Mouse (Mus musculus) left cerebral cortex, postnatal 10 days (tissue): ENCODE results near the gene Olfr479. TPM values are rescaled to one million over a fixed set of nuclear protein-coding genes. Genes with fewer than 3 reads are reported as not detected.
"Not testable (repeated sequence)": the region's sequence is repeated elsewhere in the genome, so short reads cannot be mapped to it uniquely, and the experiment has no call there.

ENCODE experiments used
- DNase-seq, 2 experiments: peaks; one replicate each; pipeline ENCODE4 v3.0.0; 2021 to 2022; ENCODE audit warnings: low spot score in 2 of 2, mixed read lengths in 1 of 2; ENCODE audit errors: extremely low spot score in 1 of 2
- intact Hi-C: fragments of 180-260 bp; cut with DNase I; formaldehyde crosslinking; loops from one replicate; pipeline ENCODE4 v1.15.1; 2025
- total RNA-seq, 2 experiments: library from RNA; stranded (reverse); gene quantifications; 2 replicates each; pipeline ENCODE4 v1.2.3; 2021

The Olfr479 gene
- total RNA-seq = not detected

DNA sequence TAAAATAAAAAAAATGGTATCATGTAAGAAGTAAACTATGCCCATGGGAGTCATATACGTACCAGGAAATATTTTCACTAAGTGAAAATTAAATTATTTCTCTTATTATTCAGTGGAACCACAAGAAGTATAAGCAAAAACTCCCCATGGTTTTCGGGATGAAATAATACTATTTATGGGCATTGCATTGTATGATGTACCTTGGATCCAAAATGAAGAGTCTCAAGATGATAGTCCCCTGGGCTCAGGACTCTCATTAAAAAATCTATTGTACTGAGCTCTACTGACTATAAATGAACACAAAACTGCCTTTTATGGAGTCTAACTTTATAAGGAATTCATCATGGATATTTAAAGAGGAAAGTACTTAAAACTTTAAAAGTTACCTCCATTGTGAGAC is at the start of gene Olfr479:
TSS of gene Olfr479 (plus strand) at position 301 of the 400 bp plus-strand sequence.
- DNase-seq = no peak
- intact Hi-C loops = no loop called here

DNA sequence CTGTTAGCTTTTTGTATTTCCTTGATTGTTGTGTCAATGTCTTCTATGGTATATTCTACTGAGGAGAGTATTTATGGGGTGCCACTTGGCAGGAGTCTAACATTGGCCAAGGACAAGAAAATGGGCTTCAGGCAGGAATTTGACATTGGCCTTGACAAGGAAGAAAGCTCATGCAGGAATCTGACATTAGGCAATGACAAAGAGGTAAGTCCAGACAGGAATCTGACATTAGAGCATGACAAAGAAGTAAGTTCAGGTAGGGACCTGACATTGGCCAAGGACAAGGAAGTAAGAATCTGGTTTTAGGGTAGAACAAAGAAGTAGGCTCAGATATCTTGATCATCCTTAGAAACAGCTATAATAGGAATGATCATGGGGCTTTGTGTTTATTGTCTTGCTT is 36.2 kb upstream of the Olfr479 start:
- intact Hi-C loops, DNase-seq: not testable (repeated sequence)

GRCm38 (mm10) chr7:108033889-108034288 is 16.6 kb upstream of the Olfr479 start, which contains the start of gene Olfr478:
Gene Olfr478, minus strand, starts transcription at chr7:108033989.
- DNase-seq = no peak
- intact Hi-C loops = no loop called here

DNA sequence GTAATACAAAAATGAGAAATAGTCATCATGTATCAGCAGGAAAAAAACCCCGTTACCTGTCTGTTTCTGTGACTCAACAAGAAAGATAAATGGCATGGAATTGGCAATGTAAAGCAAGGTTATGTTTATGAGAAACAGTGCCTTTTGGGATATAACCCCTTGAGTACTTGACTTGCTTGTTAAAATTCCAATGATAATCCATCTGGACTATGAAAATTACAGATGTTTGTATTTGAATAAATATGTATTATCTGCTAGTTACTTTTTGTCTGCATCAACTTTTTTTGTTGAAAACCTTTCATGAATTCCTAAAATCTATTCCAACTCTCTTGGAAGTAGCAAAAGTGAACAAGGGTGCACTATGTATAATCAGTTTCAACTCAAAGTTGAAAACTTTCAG is 16.8 kb downstream of the Olfr479 start, which contains the start of gene Olfr480:
TSS of gene Olfr480 (minus strand) at position 101 of the 400 bp plus-strand sequence.
- DNase-seq = no peak
- intact Hi-C loops = no loop called here

GRCm38 (mm10) chr7:108079555-108079954 is 29.1 kb downstream of the Olfr479 start, which contains the start of gene Olfr481:
Gene Olfr481, plus strand, starts transcription at chr7:108079855.
- intact Hi-C loops = no loop called here
- DNase-seq = no peak

DNA sequence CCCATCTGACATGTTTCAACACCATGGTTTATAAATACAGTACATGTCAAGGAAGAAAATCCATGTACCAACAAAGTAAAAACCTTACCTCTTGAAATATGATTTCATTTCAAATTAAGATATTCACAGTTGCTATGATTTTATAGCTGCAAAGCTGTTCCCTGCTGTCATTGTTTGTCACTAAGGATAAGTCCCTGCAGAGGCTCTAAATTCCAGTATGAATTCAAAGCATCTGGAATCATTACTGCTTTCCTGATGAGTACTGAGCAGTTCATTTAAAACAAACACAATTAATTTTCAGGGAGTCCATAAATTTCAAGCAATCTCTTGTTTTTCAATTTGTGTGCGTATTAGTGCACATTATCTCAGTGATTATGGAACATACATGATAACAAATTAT is 47.0 kb downstream of the Olfr479 start, which contains the start of gene Olfr482:
TSS of gene Olfr482 (minus strand) at position 101 of the 400 bp plus-strand sequence.
- no peak for DNase-seq
- intact Hi-C loops = no loop called here

GRCm38 (mm10) chr7:108100549-108100948 is 50.1 kb downstream of the Olfr479 start, which contains the start of gene Olfr483:
Gene Olfr483, plus strand, starts transcription at chr7:108100849.
- DNase-seq = no peak
- intact Hi-C loops = no loop called here

Other genes with a start within 250 kb of the Olfr479 start
- gene Ovch2, start 249.5 kb upstream of the Olfr479 start, total RNA-seq = not detected
- gene Olfr467, start 238.4 kb upstream of the Olfr479 start, total RNA-seq = not detected
- not detected for gene Olfr469, start 225.2 kb upstream of the Olfr479 start, total RNA-seq
- not detected for gene Olfr470, start 203.2 kb upstream of the Olfr479 start, total RNA-seq
- gene Olfr472, start 152.8 kb upstream of the Olfr479 start, total RNA-seq = not detected
- gene Olfr473, start 120.2 kb upstream of the Olfr479 start, total RNA-seq = not detected
- not detected for gene Olfr474, start 96.0 kb upstream of the Olfr479 start, total RNA-seq
- gene Olfr476, start 85.9 kb upstream of the Olfr479 start, total RNA-seq = not detected
- not detected for gene Olfr477, start 64.0 kb upstream of the Olfr479 start, total RNA-seq
- not detected for gene Olfr478, start 16.7 kb upstream of the Olfr479 start, total RNA-seq
- gene Olfr480, start 16.7 kb downstream of the Olfr479 start, total RNA-seq = not detected
- gene Olfr481, start 29.2 kb downstream of the Olfr479 start, total RNA-seq = not detected
- gene Olfr482, start 46.9 kb downstream of the Olfr479 start, total RNA-seq = 1 to 10 TPM; 1.5 to 1.7 TPM
- not detected for gene Olfr483, start 50.2 kb downstream of the Olfr479 start, total RNA-seq
- gene Olfr484, start 76.8 kb downstream of the Olfr479 start, total RNA-seq = not detected
- gene Olfr485, start 109.2 kb downstream of the Olfr479 start, total RNA-seq = not detected
- gene Olfr486, start 122.0 kb downstream of the Olfr479 start, total RNA-seq = not detected
- gene Olfr487, start 163.9 kb downstream of the Olfr479 start, total RNA-seq = not detected
- not detected for gene Olfr488, start 207.7 kb downstream of the Olfr479 start, total RNA-seq
- not detected for gene Olfr490, start 238.2 kb downstream of the Olfr479 start, total RNA-seq